Mouse (Mus musculus) neural tube, embryonic 11.5 days (tissue): ENCODE measurements around the gene Sult1a1. TPM values are rescaled to one million over a fixed set of nuclear protein-coding genes. Genes with fewer than 3 reads are reported as not detected.

ENCODE experiments used
- ATAC-seq: fragments of 200-750 bp; cut with Nextera tagmentation; 2 replicates; pipeline ENCODE4 v1.8.0; 2017; ENCODE audit warnings: moderate number of reproducible peaks, mild to moderate bottlenecking, moderate TSS enrichment, moderate library complexity; ENCODE audit not compliant: insufficient read depth, low FRiP score, low TSS enrichment
- DNase-seq: peaks from one replicate; pipeline ENCODE4 v3.0.0-alpha.2; 2015; ENCODE audit warnings: low spot score
- H3K27ac ChIP-seq: fragments of 300-500 bp; sonication (generic); 2 replicates; pipeline ENCODE4 v1.5.1; 2014; ENCODE audit warnings: low read depth, mild to moderate bottlenecking, low read length
- H3K27me3 ChIP-seq: fragments of 300-500 bp; sonication (generic); 2 replicates; pipeline ENCODE4 v1.6.1; 2014; ENCODE audit warnings: mild to moderate bottlenecking, low read length, mixed read lengths; ENCODE audit not compliant: control insufficient read depth, insufficient read depth
- H3K36me3 ChIP-seq: fragments of 300-500 bp; sonication (generic); 2 replicates; pipeline ENCODE4 v1.6.1; 2014; ENCODE audit warnings: mild to moderate bottlenecking, low read length, moderate library complexity, mixed read lengths; ENCODE audit not compliant: control insufficient read depth, insufficient read depth
- H3K4me1 ChIP-seq: fragments of 300-500 bp; sonication (generic); 2 replicates; pipeline ENCODE4 v1.6.1; 2014; ENCODE audit warnings: low read length, mixed read lengths; ENCODE audit not compliant: control insufficient read depth, insufficient read depth
- H3K4me2 ChIP-seq: fragments of 300-500 bp; sonication (generic); 2 replicates; pipeline ENCODE4 v1.6.1; 2014; ENCODE audit warnings: low read depth, mild to moderate bottlenecking, moderate library complexity
- H3K4me3 ChIP-seq: fragments of 300-500 bp; sonication (generic); 2 replicates; pipeline ENCODE4 v1.5.1; 2014; ENCODE audit warnings: low read depth, low read length
- H3K9ac ChIP-seq: fragments of 300-500 bp; sonication (generic); 2 replicates; pipeline ENCODE4 v1.6.1; 2014; ENCODE audit warnings: mild to moderate bottlenecking, low read length
- H3K9me3 ChIP-seq: fragments of 300-500 bp; sonication (generic); 2 replicates; pipeline ENCODE4 v1.6.1; 2016; ENCODE audit warnings: low read length; ENCODE audit not compliant: control insufficient read depth
- WGBS: fragments of 180-500 bp; shearing (Covaris S2); extraction: QIAGEN DNeasy Blood & Tissue Kit; methylation state at CpG from one replicate; pipeline ENCODE4 v1.1.7; 2014; 5-methylcytosine and 5-hydroxymethylcytosine counted together
- polyA plus RNA-seq: library from polyadenylated mRNA; unstranded; fragments of >200 nt; fragmentation: Nextera tagmentation; extraction: Ambion mirVana; gene quantifications from 2 replicates; pipeline ENCODE4 v1.2.1, GENCODE M21; 2014

Sult1a1 gene
- polyA plus RNA-seq, 1 experiment from 2014 or later = not detected

GRCm38 (mm10) chr7:126629915-126630314, 46.3 kb downstream of the Sult1a1 start:
- no peaks in the 10 kb centered on the region for H3K36me3 ChIP-seq
- DNase-seq (no peak), ATAC-seq (no peak)
- no peaks in the 10 kb centered on the region for H3K9me3 ChIP-seq
- H3K27ac ChIP-seq = no peak overlapping the region
- H3K9ac ChIP-seq = no peak overlapping the region
- no peaks in the 10 kb centered on the region for H3K4me1 ChIP-seq
- no peak overlapping the region for H3K4me3 ChIP-seq
- no peak overlapping the region for H3K4me2 ChIP-seq
- no peaks in the 10 kb centered on the region for H3K27me3 ChIP-seq
- WGBS = 42% methylated on average over 3 of the region's 3 CpGs

GRCm38 (mm10) chr7:126628111-126628510, 48.1 kb downstream of the Sult1a1 start:
- H3K27ac ChIP-seq = no peak overlapping the region
- no peaks in the 10 kb centered on the region for H3K9me3 ChIP-seq
- H3K36me3 ChIP-seq = no peaks in the 10 kb centered on the region
- 63% methylated on average over 6 of the region's 6 CpGs for WGBS
- H3K4me2 ChIP-seq = no peak overlapping the region
- H3K4me1 ChIP-seq = no peaks in the 10 kb centered on the region
- H3K4me3 ChIP-seq = no peak overlapping the region
- H3K27me3 ChIP-seq = no peaks in the 10 kb centered on the region
- ATAC-seq (no peak), DNase-seq (no peak)
- no peak overlapping the region for H3K9ac ChIP-seq

GRCm38 (mm10) chr7:126625807-126626600, 50.2 kb downstream of the Sult1a1 start:
- ATAC-seq = no peak
- 85% methylated on average over 3 of the region's 3 CpGs for WGBS
- no peak overlapping the region for H3K4me3 ChIP-seq

DNA sequence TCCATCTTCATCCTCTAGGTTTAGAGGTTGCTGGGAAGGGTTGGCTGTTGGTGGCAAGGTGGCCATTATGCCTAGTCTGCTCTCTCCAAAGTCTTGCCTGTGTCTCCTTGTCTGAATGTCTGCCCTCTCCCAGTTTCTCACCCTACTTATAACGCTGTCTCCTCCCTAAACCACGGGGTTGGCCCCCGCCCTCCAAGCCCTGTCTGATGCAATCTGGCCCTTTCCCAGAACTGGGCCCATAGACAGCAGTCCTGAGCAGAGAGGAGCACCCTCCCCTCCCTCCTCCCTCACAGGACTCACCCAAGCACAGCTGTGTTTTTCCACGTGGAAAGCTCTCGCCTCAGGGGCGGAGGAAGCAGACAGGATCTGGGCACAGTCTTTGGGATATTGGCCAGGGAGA, 50.9 kb downstream of the Sult1a1 start:
- no peak overlapping the region for H3K9ac ChIP-seq
- no peaks in the 10 kb centered on the region; the same call in 1 of the 2 replicates for H3K4me1 ChIP-seq
- no peaks in the 10 kb centered on the region for H3K36me3 ChIP-seq
- no peak overlapping the region for H3K4me3 ChIP-seq
- H3K9me3 ChIP-seq = no peaks in the 10 kb centered on the region
- DNase-seq (no peak), ATAC-seq (no peak)
- no peak overlapping the region for H3K27ac ChIP-seq
- 55% methylated on average over 6 of the region's 6 CpGs for WGBS
- no peaks in the 10 kb centered on the region for H3K27me3 ChIP-seq
- no peak overlapping the region for H3K4me2 ChIP-seq

More at GRCm38 (mm10) chr7:126625807-126626600, 50.2 kb downstream of the Sult1a1 start:
- DNase-seq = no peak
- Histone ChIP-seq H3K9me3 (no peaks in the 10 kb centered on the region), H3K36me3 (no peaks in the 10 kb centered on the region), H3K9ac (no peak overlapping the region), H3K4me1 (no peaks in the 10 kb centered on the region; the same call in 1 of the 2 replicates), H3K27me3 (no peaks in the 10 kb centered on the region), H3K27ac (no peak overlapping the region), H3K4me2 (no peak overlapping the region)

- no peak for DNase-seq
- no peaks in the 10 kb centered on the region; the same call in 1 of the 2 replicates for H3K4me1 ChIP-seq
- H3K4me2 ChIP-seq = no peak overlapping the region
- ATAC-seq = no peak
- H3K36me3 ChIP-seq = no peaks in the 10 kb centered on the region
- no peak overlapping the region for H3K27ac ChIP-seq
- WGBS = 72% methylated on average over 16 of the region's 16 CpGs
- no peak overlapping the region for H3K4me3 ChIP-seq
- no peaks in the 10 kb centered on the region for H3K27me3 ChIP-seq
- no peak overlapping the region for H3K9ac ChIP-seq
- no peaks in the 10 kb centered on the region for H3K9me3 ChIP-seq
Observed at GRCm38 (mm10) chr7:126624774-126625173, 51.5 kb downstream of the Sult1a1 start.

- Histone ChIP-seq H3K9me3 (no peaks in the 10 kb centered on the region), H3K4me3 (no peak overlapping the region), H3K4me2 (no peak overlapping the region), H3K4me1 (no peaks in the 10 kb centered on the region; the same call in 1 of the 2 replicates), H3K36me3 (no peaks in the 10 kb centered on the region), H3K27ac (no peak overlapping the region), H3K27me3 (no peaks in the 10 kb centered on the region), H3K9ac (no peak overlapping the region)
- ATAC-seq (no peak), DNase-seq (no peak)
- 82% methylated on average over 1 of the region's 1 CpGs for WGBS
Observed at GRCm38 (mm10) chr7:126623381-126623780, 52.9 kb downstream of the Sult1a1 start.

Other genes with a start within 250 kb of the Sult1a1 start
- 21.4 and 23.2 TPM in 2 replicates for gene Rabep2, start 247.7 kb downstream of the Sult1a1 start, polyA plus RNA-seq
- 19.0 and 20.1 TPM in 2 replicates for gene Atp2a1, start 213.3 kb downstream of the Sult1a1 start, polyA plus RNA-seq
- 51.5 and 55.5 TPM in 2 replicates for gene Sh2b1, start 201.0 kb downstream of the Sult1a1 start, polyA plus RNA-seq
- 160 and 167 TPM in 2 replicates for gene Tufm, start 189.1 kb downstream of the Sult1a1 start, polyA plus RNA-seq
- gene Atxn2l, start 173.0 kb downstream of the Sult1a1 start, polyA plus RNA-seq = 62.2 and 64.2 TPM in 2 replicates
- 188 and 191 TPM in 2 replicates for gene Eif3c, start 110.0 kb downstream of the Sult1a1 start, polyA plus RNA-seq
- gene Apobr, start 91.5 kb downstream of the Sult1a1 start, polyA plus RNA-seq = 0.54 and 0.60 TPM in 2 replicates
- 19.8 and 21.7 TPM in 2 replicates for gene Cln3, start 90.6 kb downstream of the Sult1a1 start, polyA plus RNA-seq
- gene Il27, start 81.5 kb downstream of the Sult1a1 start, polyA plus RNA-seq = not detected in 2 replicates
- 1.1 and 1.4 TPM in 2 replicates for gene Nupr1, start 45.6 kb downstream of the Sult1a1 start, polyA plus RNA-seq
- 47.8 and 63.1 TPM in 2 replicates for gene Sgf29, start 27.1 kb downstream of the Sult1a1 start, polyA plus RNA-seq
- 159 and 165 TPM in 2 replicates for gene Bola2, start 19.0 kb upstream of the Sult1a1 start, polyA plus RNA-seq
- 10.6 and 11.7 TPM in 2 replicates for gene Slx1b, start 19.4 kb upstream of the Sult1a1 start, polyA plus RNA-seq
- gene Coro1a, start 31.4 kb upstream of the Sult1a1 start, polyA plus RNA-seq = 50.6 and 52.5 TPM in 2 replicates
- 55.3 and 58.0 TPM in 2 replicates for gene Mapk3, start 83.2 kb upstream of the Sult1a1 start, polyA plus RNA-seq
- 1.2 and 1.5 TPM in 2 replicates for gene Gdpd3, start 89.9 kb upstream of the Sult1a1 start, polyA plus RNA-seq
- 115 and 121 TPM in 2 replicates for gene Ypel3, start 100.5 kb upstream of the Sult1a1 start, polyA plus RNA-seq
- gene Tbx6, start 105.1 kb upstream of the Sult1a1 start, polyA plus RNA-seq = 0.38 and 0.64 TPM in 2 replicates
- 318 and 344 TPM in 2 replicates for gene Ppp4c, start 116.1 kb upstream of the Sult1a1 start, polyA plus RNA-seq
- gene Fam57b, start 121.2 kb upstream of the Sult1a1 start, polyA plus RNA-seq = 14.3 and 14.4 TPM in 2 replicates
- gene 4930451I11Rik, start 155.2 kb upstream of the Sult1a1 start, polyA plus RNA-seq = not detected in 2 replicates
- 4.4 and 5.6 TPM in 2 replicates for gene Doc2a, start 171.0 kb upstream of the Sult1a1 start, polyA plus RNA-seq
- gene Hirip3, start 185.5 kb upstream of the Sult1a1 start, polyA plus RNA-seq = 21.0 and 23.4 TPM in 2 replicates
- 91.8 and 96.3 TPM in 2 replicates for gene Ino80e, start 185.9 kb upstream of the Sult1a1 start, polyA plus RNA-seq
- gene Taok2, start 208.3 kb upstream of the Sult1a1 start, polyA plus RNA-seq = 33.2 and 34.0 TPM in 2 replicates
- 19.7 and 20.0 TPM in 2 replicates for gene Tmem219, start 246.5 kb upstream of the Sult1a1 start, polyA plus RNA-seq